Mouse (Mus musculus) cerebellum, adult 2 months (tissue): Measurements from ENCODE around the gene Fam69a.

ENCODE experiments used
- CTCF ChIP-seq: fragments of 200-500 bp; IDR thresholded peaks from 2 replicates; pipeline ENCODE4 v1.5.1; 2011; ENCODE audit warnings: low read depth, mild to moderate bottlenecking, control low read depth, low read length, moderate library complexity, borderline replicate concordance; ENCODE audit not compliant: insufficient read depth
- POLR2A ChIP-seq: fragments of 200-500 bp; IDR thresholded peaks from 2 replicates; pipeline ENCODE4 v1.6.1; 2011; ENCODE audit warnings: low read length, control low read depth, borderline replicate concordance; ENCODE audit not compliant: insufficient read depth

DNA sequence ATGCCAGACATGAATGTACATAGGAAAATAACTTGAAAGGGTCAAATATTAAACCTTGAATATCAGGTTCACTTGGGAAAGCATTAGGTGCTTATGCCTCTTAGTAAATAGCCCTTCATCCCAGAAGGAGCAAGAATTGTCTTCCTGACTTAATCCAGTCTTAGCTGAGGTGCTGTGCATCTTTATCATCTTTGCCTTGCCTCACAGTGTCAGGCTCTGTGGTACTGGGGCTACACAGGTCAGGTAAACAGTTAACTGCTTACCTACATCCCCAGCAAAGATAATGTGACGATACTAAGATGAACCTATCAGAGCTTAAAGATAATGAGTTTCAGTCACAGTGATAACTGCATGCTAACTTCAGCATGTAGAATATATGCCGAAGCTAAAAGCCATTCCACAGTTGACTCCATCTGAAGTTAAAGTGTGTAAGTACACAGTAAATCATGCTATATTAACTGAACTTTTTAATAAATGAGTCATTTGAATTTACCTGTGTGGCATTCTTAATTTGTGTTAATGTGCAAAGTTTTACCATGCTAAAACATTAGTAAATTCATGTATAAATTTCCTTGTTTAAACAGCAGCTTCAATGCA is 78.3 kb downstream of the Fam69a start:
- TF ChIP-seq POLR2A (no peak), CTCF (no peak)
